Mouse (Mus musculus): ENCODE data around the gene Mycbp2.

GRCm38 (mm10) chr14:103069465-103069863 lies 277.1 kb downstream of the Mycbp2 start:
- TF ChIP-seq CTCF (conservative IDR thresholded peaks at IDR 0.05; ENCODE audit: low read length) (no peak), NANOG (IDR thresholded peaks at IDR 0.05; ENCODE audit: borderline replicate concordance, low read length) (no peak)

All from E14TG2a.4 (cell line).